Mouse (Mus musculus): ENCODE results near the gene Prpsap1. TPM values are rescaled to one million over a fixed set of nuclear protein-coding genes. Genes with fewer than 3 reads are reported as not detected.
"Not testable (repeated sequence)": the region's sequence is repeated elsewhere in the genome, so short reads cannot be mapped to it uniquely, and the experiment has no call there.

Gene Prpsap1
- polyA plus RNA-seq, 1 experiment from 2014 or later, result 18.4 TPM

GRCm38 (mm10) chr11:116481776-116482175 lies 12.2 kb downstream of the Prpsap1 start:
- 97% methylated on average over 6 of the region's 7 CpGs for whole genome bisulfite sequencing (ENCODE audit: missing documents)
- Histone ChIP-seq H3K36me3 (ENCODE audit: inconsistent target) (peaks cover 92% of the 10 kb centered on the region), H3K79me2 (ENCODE audit: inconsistent target) (no peaks in the 10 kb centered on the region), H3K27ac (no peak overlapping the region), H3K4me3 (ENCODE audit: inconsistent target) (no peak overlapping the region)

GRCm38 (mm10) chr11:116480975-116481374 lies 13.0 kb downstream of the Prpsap1 start:
- 95% methylated on average over 8 of the region's 8 CpGs for WGBS (ENCODE audit: missing documents)
- no peaks in the 10 kb centered on the region for H3K79me2 ChIP-seq (ENCODE audit: inconsistent target)
- no peak overlapping the region for H3K27ac ChIP-seq
- no peak overlapping the region for H3K4me3 ChIP-seq (ENCODE audit: inconsistent target)
- H3K36me3 ChIP-seq (ENCODE audit: inconsistent target), result peaks cover 94% of the 10 kb centered on the region

- Histone ChIP-seq H3K79me2 (ENCODE audit: inconsistent target) (no peaks in the 10 kb centered on the region), H3K4me3 (ENCODE audit: inconsistent target) (no peak overlapping the region), H3K36me3 (ENCODE audit: inconsistent target) (peaks cover 94% of the 10 kb centered on the region)
Observed at GRCm38 (mm10) chr11:116479832-116480231, 14.2 kb downstream of the Prpsap1 start.

GRCm38 (mm10) chr11:116478978-116479377 lies 15.0 kb downstream of the Prpsap1 start:
- H3K4me3 ChIP-seq (ENCODE audit: inconsistent target), result no peak overlapping the region
- H3K27ac ChIP-seq, result no peak overlapping the region
- WGBS (ENCODE audit: missing documents), result 92% methylated on average over 7 of the region's 7 CpGs
- no peaks in the 10 kb centered on the region for H3K79me2 ChIP-seq (ENCODE audit: inconsistent target)
- H3K36me3 ChIP-seq (ENCODE audit: inconsistent target), result peaks cover 93% of the 10 kb centered on the region

More at GRCm38 (mm10) chr11:116479832-116480231, 14.2 kb downstream of the Prpsap1 start:
- H3K27ac ChIP-seq, result no peak overlapping the region
- WGBS (ENCODE audit: missing documents), result 89% methylated on average over 8 of the region's 8 CpGs

GRCm38 (mm10) chr11:116477160-116477759 lies 16.7 kb downstream of the Prpsap1 start:
- H3K79me2 ChIP-seq (ENCODE audit: inconsistent target), result no peaks in the 10 kb centered on the region
- WGBS (ENCODE audit: missing documents), result 95% methylated on average over 15 of the region's 15 CpGs
- peaks cover 92% of the 10 kb centered on the region for H3K36me3 ChIP-seq (ENCODE audit: inconsistent target)
- H3K4me3 ChIP-seq (ENCODE audit: inconsistent target), result no peak overlapping the region
- H3K27ac ChIP-seq, result no peak overlapping the region

GRCm38 (mm10) chr11:116476696-116477095 lies 17.3 kb downstream of the Prpsap1 start:
- Histone ChIP-seq H3K36me3 (ENCODE audit: inconsistent target) (peaks cover 92% of the 10 kb centered on the region), H3K79me2 (ENCODE audit: inconsistent target) (no peaks in the 10 kb centered on the region), H3K27ac (no peak overlapping the region), H3K4me3 (ENCODE audit: inconsistent target) (no peak overlapping the region)
- WGBS (ENCODE audit: missing documents), result 91% methylated on average over 6 of the region's 6 CpGs

- Histone ChIP-seq H3K79me2 (ENCODE audit: inconsistent target) (no peaks in the 10 kb centered on the region), H3K4me3 (ENCODE audit: inconsistent target) (no peak overlapping the region), H3K36me3 (ENCODE audit: inconsistent target) (peaks cover 92% of the 10 kb centered on the region), H3K27ac (no peak overlapping the region)
- 96% methylated on average over 10 of the region's 10 CpGs for WGBS (ENCODE audit: missing documents)
Observed at GRCm38 (mm10) chr11:116476041-116476440, 18.0 kb downstream of the Prpsap1 start.

GRCm38 (mm10) chr11:116472275-116472674 lies 21.7 kb downstream of the Prpsap1 start:
- 92% methylated on average over 4 of the region's 4 CpGs for WGBS (ENCODE audit: missing documents)
- peaks cover 64% of the 10 kb centered on the region for H3K36me3 ChIP-seq (ENCODE audit: inconsistent target)
- no peak overlapping the region for H3K27ac ChIP-seq
- no peaks in the 10 kb centered on the region for H3K79me2 ChIP-seq (ENCODE audit: inconsistent target)
- no peak overlapping the region for H3K4me3 ChIP-seq (ENCODE audit: inconsistent target)

GRCm38 (mm10) chr11:116470896-116471295 lies 23.1 kb downstream of the Prpsap1 start:
- H3K27ac ChIP-seq, result no peak overlapping the region
- no peak overlapping the region for H3K4me3 ChIP-seq (ENCODE audit: inconsistent target)
- peaks cover 50% of the 10 kb centered on the region for H3K36me3 ChIP-seq (ENCODE audit: inconsistent target)
- H3K79me2 ChIP-seq (ENCODE audit: inconsistent target), result no peaks in the 10 kb centered on the region
- WGBS (ENCODE audit: missing documents), result 96% methylated on average over 4 of the region's 4 CpGs

- Histone ChIP-seq H3K27ac (no peak overlapping the region), H3K4me3 (ENCODE audit: inconsistent target) (no peak overlapping the region), H3K79me2 (ENCODE audit: inconsistent target) (no peaks in the 10 kb centered on the region), H3K36me3 (ENCODE audit: inconsistent target) (peaks cover 43% of the 10 kb centered on the region)
- 96% methylated on average over 3 of the region's 3 CpGs for WGBS (ENCODE audit: missing documents)
Observed at GRCm38 (mm10) chr11:116470249-116470648, 23.8 kb downstream of the Prpsap1 start.

GRCm38 (mm10) chr11:116468338-116468737 lies 25.7 kb downstream of the Prpsap1 start:
- H3K36me3 ChIP-seq (ENCODE audit: inconsistent target), result peaks cover 32% of the 10 kb centered on the region
- H3K4me3 ChIP-seq (ENCODE audit: inconsistent target); H3K27ac ChIP-seq; H3K79me2 ChIP-seq (ENCODE audit: inconsistent target): not testable (repeated sequence)
- WGBS (ENCODE audit: missing documents), result 83% methylated on average over 1 of the region's 3 CpGs

GRCm38 (mm10) chr11:116466141-116466540 lies 27.9 kb downstream of the Prpsap1 start, which contains the start of gene Qrich2:
Qrich2 (minus strand) TSS chr11:116466241.
- H3K79me2 ChIP-seq (ENCODE audit: inconsistent target), result no peaks in the 10 kb centered on the region
- no peak within 1 kb of the TSS for H3K27ac ChIP-seq
- WGBS (ENCODE audit: missing documents), result 69% methylated on average over 20 of the region's 20 CpGs
- H3K4me3 ChIP-seq (ENCODE audit: inconsistent target), result no peak within 1 kb of the TSS
- H3K36me3 ChIP-seq (ENCODE audit: inconsistent target), result peaks cover 10% of the 10 kb centered on the region

GRCm38 (mm10) chr11:116463833-116464232 lies 30.2 kb downstream of the Prpsap1 start:
- Histone ChIP-seq H3K36me3 (ENCODE audit: inconsistent target) (no peaks in the 10 kb centered on the region), H3K27ac (no peak overlapping the region), H3K4me3 (ENCODE audit: inconsistent target) (no peak overlapping the region), H3K79me2 (ENCODE audit: inconsistent target) (no peaks in the 10 kb centered on the region)
- WGBS (ENCODE audit: missing documents), result 0% methylated on average over 2 of the region's 2 CpGs

GRCm38 (mm10) chr11:116463338-116463737 lies 30.7 kb downstream of the Prpsap1 start:
- Histone ChIP-seq H3K36me3 (ENCODE audit: inconsistent target) (no peaks in the 10 kb centered on the region), H3K27ac (no peak overlapping the region), H3K4me3 (ENCODE audit: inconsistent target) (no peak overlapping the region), H3K79me2 (ENCODE audit: inconsistent target) (no peaks in the 10 kb centered on the region)
- 95% methylated on average over 3 of the region's 5 CpGs for WGBS (ENCODE audit: missing documents)

GRCm38 (mm10) chr11:116459786-116460185 lies 34.2 kb downstream of the Prpsap1 start:
- 80% methylated on average over 4 of the region's 4 CpGs for WGBS (ENCODE audit: missing documents)
- H3K4me3 ChIP-seq (ENCODE audit: inconsistent target), result no peak overlapping the region

GRCm38 (mm10) chr11:116456234-116456633 lies 37.8 kb downstream of the Prpsap1 start:
- no peak overlapping the region for H3K4me3 ChIP-seq (ENCODE audit: inconsistent target)
- no peaks in the 10 kb centered on the region for H3K36me3 ChIP-seq (ENCODE audit: inconsistent target)
- H3K27ac ChIP-seq, result no peak overlapping the region
- H3K79me2 ChIP-seq (ENCODE audit: inconsistent target), result no peaks in the 10 kb centered on the region
- WGBS (ENCODE audit: missing documents), result 95% methylated on average over 8 of the region's 8 CpGs

More at GRCm38 (mm10) chr11:116459786-116460185, 34.2 kb downstream of the Prpsap1 start:
- Histone ChIP-seq H3K36me3 (ENCODE audit: inconsistent target) (no peaks in the 10 kb centered on the region), H3K27ac (no peak overlapping the region), H3K79me2 (ENCODE audit: inconsistent target) (no peaks in the 10 kb centered on the region)

All from macrophage (primary cell).